Mouse (Mus musculus): Measurements from ENCODE around the gene Uck2.

DNA sequence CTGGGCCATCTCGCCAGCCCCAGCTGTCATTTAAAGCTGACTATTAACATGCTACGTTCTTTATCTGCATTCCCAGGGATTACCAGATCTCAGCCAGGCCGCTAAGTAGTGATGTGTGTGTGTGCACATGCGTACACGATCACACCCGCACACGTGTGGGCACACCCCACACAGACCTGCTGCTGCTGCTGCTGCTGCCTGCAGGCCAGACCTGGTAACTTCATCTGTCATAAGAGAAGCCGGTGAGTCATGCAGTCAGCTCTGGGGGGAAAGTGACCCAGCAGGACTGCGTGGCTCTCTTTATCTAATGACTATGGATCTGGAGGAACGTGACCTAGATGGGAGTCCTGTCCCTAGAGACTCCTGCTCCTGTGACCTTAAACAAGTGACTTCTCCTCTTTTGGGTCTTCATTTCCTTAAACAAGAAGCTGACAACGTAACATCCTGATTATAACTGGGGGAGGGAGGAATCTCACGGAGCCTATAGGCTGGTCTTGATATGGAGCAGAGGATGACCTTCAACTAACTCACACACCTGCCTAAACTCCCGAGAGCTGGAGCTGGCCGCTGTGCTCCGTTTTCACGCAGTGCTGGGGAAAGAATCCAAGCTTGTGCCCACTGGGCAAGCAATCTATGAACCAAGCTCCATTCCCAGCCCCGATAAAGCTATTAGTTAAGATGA is 54.0 kb downstream of the Uck2 start:
- TF ChIP-seq NANOG (IDR thresholded peaks at IDR 0.05; ENCODE audit: borderline replicate concordance, low read length) (no peak), CTCF (conservative IDR thresholded peaks at IDR 0.05; ENCODE audit: low read length) (no peak; the same call in 1 of the 2 replicates)

All from E14TG2a.4 (cell line).